In the genomic region with DNA sequence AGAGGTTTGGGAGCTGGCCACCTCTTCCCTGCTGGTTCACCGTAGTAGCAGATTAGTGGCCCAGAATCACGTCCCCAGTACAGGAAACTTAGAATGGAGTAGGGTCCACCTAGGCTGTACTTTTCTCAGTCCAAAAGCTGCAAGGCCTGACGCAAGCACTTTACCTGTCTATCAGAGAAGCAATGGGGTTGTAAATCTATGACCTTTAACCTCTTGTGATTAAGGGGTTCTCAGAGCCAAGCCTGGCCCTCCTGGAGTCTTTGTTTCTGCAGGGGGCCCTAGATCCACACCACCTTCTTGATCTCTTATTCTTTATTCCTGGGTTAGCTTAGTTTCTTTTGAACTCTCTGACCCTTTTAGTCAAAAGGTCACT, we compare ENCODE assay signal across 9 mouse cellular contexts. TPM values are rescaled to one million over a fixed set of nuclear protein-coding genes. Genes with fewer than 3 reads are reported as not detected.
DNase-seq lines count a peak whose midpoint lies in the region; ATAC-seq lines count a peak whose summit lies in the region.
"Had no signal": no experiment of that assay in that cellular context is flagged by ENCODE, and none has a peak within 500 bp of the region (broad histone marks: within the 10 kb centered on the region; RNA-seq: fewer than 3 reads in every experiment).

No protein-coding gene starts in this region.

- WGBS in lung, embryonic 16.5 days = 8% methylated on average over 3 of the region's 3 CpGs
- WGBS in liver, embryonic 13.5 days (ENCODE audit: insufficient replicate concordance) = 33% methylated on average over 3 of the region's 3 CpGs

- H3K4me1 ChIP-seq in lung, embryonic 16.5 days (replicated peaks; ENCODE audit: control insufficient read depth, insufficient read depth, low read length) = peaks cover 38% of the 10 kb centered on the region
- H3K4me1 ChIP-seq in liver, embryonic 13.5 days (replicated peaks) = peaks cover 24% of the 10 kb centered on the region

- ATAC-seq in lung, embryonic 16.5 days (ENCODE audit: low read depth) = no peak
- no peak for ATAC-seq in liver, embryonic 13.5 days (ENCODE audit: low read depth)

- peak; percentile 73 for DNase-seq in embryo, embryonic 9.5 days (ENCODE audit: extremely low spot score)
- DNase-seq in embryo, embryonic 11 days = no peak
- DNase-seq in lung, adult 18-20 months = no peak
- DNase-seq in liver, embryonic 13.5 days = no peak
- no peak for DNase-seq in thymus, postnatal 14 days
- DNase-seq in layer of hippocampus, postnatal 25 days (ENCODE audit: extremely low spot score in 1 of 2, low spot score in 1 of 2) = no peak
- no peak for DNase-seq in kidney, adult 11 months
- DNase-seq: cerebellum, postnatal 36 days had no signal

- H3K4me3 ChIP-seq in lung, embryonic 16.5 days (ENCODE audit: low read length) = peak overlapping the region; percentile 68
- peak overlapping the region; percentile 57 for H3K4me3 ChIP-seq in liver, embryonic 13.5 days (replicated peaks)

- H3K9me3 ChIP-seq in lung, embryonic 16.5 days (ENCODE audit: control insufficient read depth, low read length) = peaks cover 3% of the 10 kb centered on the region; the same call in 1 of the 2 replicates
- H3K9me3 ChIP-seq in liver, embryonic 13.5 days (replicated peaks) = 0 out of 2 replicates have a peak, but pooled peaks cover 7% of the 10 kb centered on the region

- H3K27me3 ChIP-seq in lung, embryonic 16.5 days (ENCODE audit: control insufficient read depth, insufficient read depth, low read depth, low read length) = no peaks in the 10 kb centered on the region
- H3K27me3 ChIP-seq in liver, embryonic 13.5 days = peaks cover 37% of the 10 kb centered on the region

- H3K36me3 ChIP-seq in lung, embryonic 16.5 days (ENCODE audit: control insufficient read depth, insufficient read depth, low read length) = no peaks in the 10 kb centered on the region
- H3K36me3 ChIP-seq in liver, embryonic 13.5 days = no peaks in the 10 kb centered on the region

- peak overlapping the region; percentile 83 for H3K9ac ChIP-seq in lung, embryonic 16.5 days (ENCODE audit: low read length)
- peak overlapping the region; percentile 52; the same call in 1 of the 2 replicates for H3K9ac ChIP-seq in liver, embryonic 13.5 days

- H3K4me2 ChIP-seq in lung, embryonic 16.5 days (ENCODE audit: low read depth, low read length) = peak overlapping the region; percentile 84
- peak overlapping the region; percentile 71 for H3K4me2 ChIP-seq in liver, embryonic 13.5 days

- H3K27ac ChIP-seq in lung, embryonic 16.5 days (ENCODE audit: low read length) = peak overlapping the region; percentile 95
- no peak overlapping the region for H3K27ac ChIP-seq in liver, embryonic 13.5 days

RNA-seq across cellular contexts. Expression of gene Fbln1, which starts 0.9 kb away (rescaled TPM):
- 214 and 237 TPM in 2 replicates for polyA plus RNA-seq in lung, embryonic 16.5 days (2015; fragmentation: Nextera tagmentation; extraction: Ambion mirVana)
- polyA plus RNA-seq in liver, embryonic 13.5 days (2015; fragmentation: Nextera tagmentation; extraction: Ambion mirVana) = 10.4 and 11.6 TPM in 2 replicates
- total RNA-seq in layer of hippocampus, postnatal 25 days (2021) = 10 to 100 TPM; 11.3 to 13.5 TPM

Comparison
In these comparisons a context has a peak if more than half of its experiments do, and no peak if none do; other contexts are left out.
1. RNA of gene Fbln1, which starts 0.9 kb away (polyA plus RNA-seq): 214 to 237 TPM in lung, embryonic 16.5 days; 10.4 to 11.6 TPM in liver, embryonic 13.5 days; every median in the first group is over 10 times any median in the second.